Mouse (Mus musculus) forebrain, embryonic 11.5 days (tissue): ENCODE results near the gene Igfbpl1. TPM values are rescaled to one million over a fixed set of nuclear protein-coding genes. Genes with fewer than 3 reads are reported as not detected.
A peak's percentile ranks its signal among the peaks of the same experiment; 100 is the strongest.

Source experiments
- ATAC-seq: fragments of 200-750 bp; cut with Nextera tagmentation; replicated peaks from 2 replicates; pipeline ENCODE4 v1.8.0; 2017; ENCODE audit warnings: moderate TSS enrichment; ENCODE audit not compliant: low FRiP score
- DNase-seq: peaks from one replicate; pipeline ENCODE4 v3.0.0-alpha.2; 2017; ENCODE audit warnings: low spot score
- H3K27ac ChIP-seq: fragments of 300-500 bp; sonication (generic); 2 replicates; pipeline ENCODE4 v1.5.1; 2014; ENCODE audit warnings: low read depth, low read length
- H3K27me3 ChIP-seq: fragments of 300-500 bp; sonication (generic); 2 replicates; pipeline ENCODE4 v1.6.1; 2014; ENCODE audit warnings: mild to moderate bottlenecking, low read length, mixed read lengths; ENCODE audit not compliant: control insufficient read depth, insufficient read depth
- H3K36me3 ChIP-seq: fragments of 300-500 bp; sonication (generic); 2 replicates; pipeline ENCODE4 v1.6.1; 2014; ENCODE audit warnings: mild to moderate bottlenecking, low read length, moderate library complexity, mixed read lengths; ENCODE audit not compliant: control insufficient read depth, insufficient read depth
- H3K4me1 ChIP-seq: fragments of 300-500 bp; sonication (generic); replicated peaks from 2 replicates; pipeline ENCODE4 v1.6.1; 2014; ENCODE audit warnings: low read length, mixed read lengths; ENCODE audit not compliant: control insufficient read depth, insufficient read depth
- H3K4me2 ChIP-seq: fragments of 300-500 bp; sonication (generic); 2 replicates; pipeline ENCODE4 v1.6.1; 2014; ENCODE audit warnings: low read depth, mild to moderate bottlenecking, low read length, moderate library complexity, mixed read lengths; ENCODE audit not compliant: severe bottlenecking
- H3K4me3 ChIP-seq: fragments of 300-500 bp; sonication (generic); 2 replicates; pipeline ENCODE4 v1.5.1; 2014; ENCODE audit warnings: low read depth, low read length
- H3K9ac ChIP-seq: fragments of 300-500 bp; sonication (generic); 2 replicates; pipeline ENCODE4 v1.6.1; 2014; ENCODE audit warnings: low read length
- H3K9me3 ChIP-seq: fragments of 300-500 bp; sonication (generic); 2 replicates; pipeline ENCODE4 v1.6.1; 2016; ENCODE audit warnings: low read length, mixed read lengths; ENCODE audit not compliant: control insufficient read depth
- WGBS: fragments of 180-500 bp; shearing (Covaris S2); extraction: QIAGEN DNeasy Blood & Tissue Kit; methylation state at CpG from one replicate; pipeline ENCODE4 v1.1.7; 2014; 5-methylcytosine and 5-hydroxymethylcytosine counted together
- polyA plus RNA-seq: library from polyadenylated mRNA; unstranded; fragments of >200 nt; fragmentation: Nextera tagmentation; extraction: Ambion mirVana; gene quantifications from 2 replicates; pipeline ENCODE4 v1.2.1, GENCODE M21; 2014

Igfbpl1 gene
- polyA plus RNA-seq, 1 experiment from 2014 or later: 84.0 TPM

DNA sequence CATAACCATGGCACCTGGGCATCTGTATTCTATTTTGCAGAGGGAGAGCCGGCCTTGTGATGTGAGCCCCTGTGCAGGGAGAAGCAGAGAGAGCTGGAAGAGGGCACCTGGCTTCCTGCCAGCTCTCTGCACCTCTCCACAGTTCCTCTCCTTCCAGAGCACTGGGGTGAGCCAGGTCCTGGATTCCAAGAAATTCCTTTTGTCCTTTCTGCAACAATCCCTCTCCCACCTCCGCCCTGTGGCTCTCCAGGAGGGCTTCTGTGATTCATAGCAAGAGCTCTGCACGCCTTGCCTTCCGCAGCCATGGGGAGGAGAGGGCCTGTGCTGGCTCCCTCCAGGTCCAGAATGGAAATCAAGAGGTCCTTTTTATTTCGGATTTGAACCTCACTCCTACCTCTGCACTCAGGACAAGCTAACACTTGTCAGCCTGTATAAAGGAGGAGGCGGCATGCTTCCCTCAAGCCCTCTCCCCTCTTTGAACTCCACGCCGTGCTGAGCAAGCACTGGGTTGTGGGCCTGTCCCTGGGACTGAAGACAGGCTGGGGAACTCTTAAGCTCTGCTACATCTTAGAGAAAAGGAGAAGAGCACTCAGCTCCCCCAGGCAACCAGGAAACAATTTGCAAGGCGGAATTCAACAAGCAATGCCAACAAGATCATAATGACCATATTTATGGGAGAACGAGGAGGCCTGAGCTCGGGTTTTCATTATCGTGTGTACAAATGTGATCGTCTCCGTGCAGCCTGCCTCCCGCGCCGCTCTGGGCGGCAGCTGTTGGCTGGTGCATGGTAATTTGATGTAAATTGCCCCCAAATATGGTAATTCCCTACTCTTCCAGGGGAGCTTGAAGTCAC lies 63.2 kb downstream of the Igfbpl1 start:
- ATAC-seq: 0 out of 2 replicates have a peak, but pooled peaks have one; percentile 24
- Histone ChIP-seq H3K9me3 (no peaks in the 10 kb centered on the region), H3K4me1 (peaks cover 23% of the 10 kb centered on the region), H3K36me3 (no peaks in the 10 kb centered on the region), H3K4me2 (peak overlapping the region; percentile 3; the same call in 1 of the 2 replicates), H3K27ac (peak overlapping the region; percentile 54), H3K9ac (peak overlapping the region; percentile 28; the same call in 1 of the 2 replicates), H3K4me3 (no peak overlapping the region), H3K27me3 (peaks cover 11% of the 10 kb centered on the region)
- 4% methylated on average over 18 of the region's 18 CpGs for WGBS
- no peak for DNase-seq

DNA sequence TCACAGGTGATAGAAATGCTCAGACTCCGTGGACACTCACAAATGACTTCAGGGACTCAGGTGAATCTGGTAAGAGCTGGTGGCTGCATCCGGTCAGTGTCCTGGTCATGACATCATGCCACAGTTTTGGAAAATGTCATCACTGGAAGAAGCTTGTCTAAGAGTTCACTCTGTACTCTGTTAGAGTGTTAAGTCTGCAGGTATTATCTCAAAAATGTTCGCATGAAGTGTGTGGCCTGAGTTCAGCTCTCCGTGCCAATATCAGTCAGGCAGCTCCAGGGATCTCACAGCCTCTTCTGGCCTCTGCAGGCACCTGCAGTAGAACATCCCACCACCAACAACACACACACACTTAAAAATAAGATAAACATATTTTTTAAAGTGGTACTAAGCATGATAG lies 64.1 kb downstream of the Igfbpl1 start:
- peaks cover 9% of the 10 kb centered on the region for H3K27me3 ChIP-seq
- H3K4me1 ChIP-seq: peaks cover 23% of the 10 kb centered on the region
- no peak overlapping the region for H3K9ac ChIP-seq
- H3K4me3 ChIP-seq: no peak overlapping the region
- H3K36me3 ChIP-seq: no peaks in the 10 kb centered on the region
- ATAC-seq (no peak), DNase-seq (no peak)
- H3K4me2 ChIP-seq: no peak overlapping the region
- H3K9me3 ChIP-seq: no peaks in the 10 kb centered on the region
- H3K27ac ChIP-seq: no peak overlapping the region
- 90% methylated on average over 4 of the region's 4 CpGs for WGBS

Other genes with a start within 250 kb of the Igfbpl1 start
- 5.0 and 5.2 TPM in 2 replicates for gene Aldh1b1, start 27.9 kb downstream of the Igfbpl1 start, polyA plus RNA-seq
- 0.37 and 0.56 TPM in 2 replicates for gene Stra6l, start 21.7 kb upstream of the Igfbpl1 start, polyA plus RNA-seq
- 0.07 and 0.17 TPM in 2 replicates for gene Ccdc180, start 63.4 kb upstream of the Igfbpl1 start, polyA plus RNA-seq
- gene Tdrd7, start 138.4 kb upstream of the Igfbpl1 start, polyA plus RNA-seq: 9.6 and 13.2 TPM in 2 replicates
- gene Tmod1, start 212.0 kb upstream of the Igfbpl1 start, polyA plus RNA-seq: 2.6 and 2.8 TPM in 2 replicates